Mouse (Mus musculus) heart, adult 9 months (tissue): ENCODE results near the gene Rpl7a.

Experiments used
- DNase-seq, 2 experiments: peaks; one replicate each; pipeline ENCODE4 v3.0.0; 2022; ENCODE audit warnings: low spot score in 2 of 2

Rpl7a gene

DNA sequence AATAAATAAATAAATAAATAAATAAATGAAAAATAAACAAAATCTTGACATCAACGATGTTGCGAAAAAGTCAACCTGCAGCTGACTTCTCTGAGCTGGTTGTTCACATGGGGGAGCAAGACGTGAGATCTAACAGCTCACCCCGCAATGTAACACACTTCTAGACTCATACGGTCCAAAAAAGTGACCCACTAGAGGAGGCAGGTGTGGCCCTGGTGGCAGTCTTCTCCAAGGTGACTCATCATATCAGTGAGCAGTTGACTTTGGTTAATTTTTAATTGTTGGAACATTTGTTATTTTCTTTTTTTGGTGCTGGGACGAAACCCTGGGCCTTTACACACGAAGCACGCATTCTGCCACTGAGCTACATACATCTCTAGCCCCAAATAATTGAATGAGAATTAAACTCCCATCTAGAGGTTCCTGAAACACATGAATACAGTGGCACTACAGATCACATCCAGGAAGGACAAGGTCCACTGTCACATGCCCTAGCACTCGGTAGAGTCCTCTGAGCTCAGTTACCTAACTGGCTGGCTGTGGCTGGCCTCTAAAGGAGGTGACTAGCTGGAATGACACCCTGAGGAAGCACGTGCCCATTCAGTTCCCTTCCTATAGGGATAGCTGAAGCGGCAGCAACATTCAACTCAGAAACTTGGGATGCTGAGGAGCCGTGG, 46.4 kb downstream of the Rpl7a start:
- DNase-seq, result no peak

DNA sequence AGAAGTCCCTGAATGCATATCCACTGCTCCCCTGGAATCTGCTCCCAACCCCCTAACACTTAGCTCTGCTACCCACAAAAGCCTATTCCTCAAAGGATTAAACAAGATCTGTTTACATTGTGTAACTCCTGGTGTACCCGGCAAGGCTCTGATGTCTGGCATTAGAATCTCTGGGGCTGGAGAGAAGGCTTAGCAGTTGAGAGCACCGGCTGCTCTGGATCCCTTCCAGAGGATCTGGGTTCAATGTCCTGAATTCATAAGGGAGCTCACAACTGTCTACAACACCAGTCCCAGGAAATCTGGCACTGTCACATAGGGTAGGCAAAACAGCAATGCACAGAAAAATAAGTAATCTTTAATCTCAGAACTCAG, 46.9 kb downstream of the Rpl7a start:
- no peak for DNase-seq

GRCm38 (mm10) chr2:26960756-26961155, 50.2 kb downstream of the Rpl7a start:
- DNase-seq, result no peak
